Mouse (Mus musculus): ENCODE data around the gene Sbds. TPM values are rescaled to one million over a fixed set of nuclear protein-coding genes. Genes with fewer than 3 reads are reported as not detected.
"Not testable (repeated sequence)": the region's sequence is repeated elsewhere in the genome, so short reads cannot be mapped to it uniquely, and the experiment has no call there.

The Sbds gene
- total RNA-seq, 1 experiment from 2014 or later = 104 TPM

DNA sequence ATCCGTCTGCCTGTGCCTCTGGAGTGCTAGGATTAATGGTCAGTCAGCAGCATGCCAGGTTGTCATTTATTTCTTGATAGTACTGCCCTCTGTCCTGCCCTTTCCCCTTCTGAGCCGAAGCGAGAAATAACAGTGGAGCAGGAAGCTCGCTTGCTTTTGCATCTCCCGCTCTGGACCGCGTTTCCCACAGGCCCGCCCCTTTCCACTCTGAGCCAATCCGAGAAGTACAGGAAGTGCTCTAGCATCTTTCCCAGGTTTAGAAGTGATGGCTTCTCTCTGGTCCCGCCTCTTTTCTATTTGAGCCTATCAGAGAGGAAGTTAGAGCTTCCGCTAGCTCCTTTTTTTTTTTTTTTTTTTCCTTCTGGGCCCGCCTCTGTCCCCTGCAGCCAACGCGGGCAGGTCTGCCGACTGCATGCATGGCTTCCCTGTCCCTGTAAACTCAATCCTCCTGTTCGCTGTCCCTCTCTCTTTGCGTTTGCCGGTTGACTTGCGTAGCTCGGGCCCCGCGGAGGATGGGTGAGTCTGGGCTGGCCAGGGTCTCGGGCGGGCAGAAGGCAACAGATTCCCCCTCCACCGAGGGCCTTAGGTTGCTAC, 1.4 kb upstream of the Sbds start:
- DNase-seq = peak; percentile 88

DNA sequence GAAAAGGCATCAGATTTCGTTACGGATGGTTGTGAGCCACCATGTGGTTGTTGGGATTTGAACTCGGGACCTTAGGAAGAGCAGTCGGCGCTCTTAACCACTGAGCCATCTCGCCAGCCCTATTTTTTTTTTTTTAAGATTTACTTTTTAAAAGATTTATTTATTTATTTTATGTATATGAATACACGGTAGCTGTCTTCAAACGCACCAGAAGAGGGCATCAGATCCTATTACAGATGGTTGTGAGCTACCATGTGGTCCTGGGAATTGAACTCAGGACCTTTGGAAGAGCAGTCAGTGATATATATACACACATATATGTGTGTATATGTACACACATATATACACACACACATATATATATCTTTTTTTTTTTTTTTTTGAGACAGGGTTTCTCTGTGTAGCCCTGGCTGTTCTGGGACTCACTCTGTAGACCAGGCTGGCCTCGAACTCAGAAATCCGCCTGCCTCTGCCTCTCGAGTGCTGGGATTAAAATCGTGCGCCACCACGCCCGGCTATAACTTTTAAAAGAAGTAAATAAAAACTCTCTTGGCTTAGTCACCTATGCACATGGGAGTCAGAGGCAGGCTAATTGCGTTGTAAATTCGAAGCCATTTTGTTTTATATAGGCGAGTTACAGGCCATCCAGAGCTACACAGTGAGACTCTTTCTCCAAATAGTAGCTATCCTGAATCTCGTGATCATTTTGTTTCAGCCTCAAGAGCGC, 632 bp upstream of the Sbds start:
- not testable (repeated sequence) for DNase-seq

DNA sequence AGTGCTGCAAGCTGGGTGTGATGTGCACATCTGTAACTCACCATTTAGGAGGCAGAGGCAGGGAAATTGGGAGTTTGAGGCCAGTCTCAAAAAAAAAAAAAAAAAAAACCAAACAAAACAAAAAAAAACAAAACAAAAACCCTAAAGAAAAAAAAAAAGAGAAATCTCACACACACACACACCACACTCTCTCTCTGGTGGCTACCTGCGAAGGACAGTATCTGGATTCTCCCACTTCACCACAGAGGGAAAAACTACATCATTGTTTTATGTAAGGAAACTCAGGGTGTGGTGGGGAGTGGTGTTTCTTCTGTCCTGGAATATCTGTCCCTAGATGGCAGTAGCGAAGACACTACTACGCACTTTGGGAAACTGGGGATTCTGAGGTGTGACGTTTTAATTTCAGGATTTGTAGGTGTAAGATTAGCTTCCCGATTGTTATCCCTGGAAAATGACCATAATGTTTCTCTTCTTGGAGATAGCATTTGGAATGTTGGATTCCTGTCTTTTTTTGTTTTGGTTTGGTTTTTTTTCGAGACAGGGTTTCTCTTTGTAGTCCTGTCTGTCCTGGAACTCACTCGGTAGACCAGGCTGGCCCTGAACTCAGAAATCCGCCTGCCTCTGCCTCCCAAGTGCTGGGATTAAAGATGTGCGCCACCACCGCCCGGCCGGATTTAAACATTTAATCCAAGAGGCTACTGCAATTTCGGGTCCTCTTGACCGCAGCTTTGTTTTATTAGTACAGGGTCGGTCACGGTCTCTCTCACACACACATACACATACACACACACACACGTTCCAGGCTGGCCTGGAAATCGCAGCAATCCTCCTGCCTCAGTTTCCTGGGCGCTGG, 940 bp downstream of the Sbds start:
- DNase-seq = no peak

DNA sequence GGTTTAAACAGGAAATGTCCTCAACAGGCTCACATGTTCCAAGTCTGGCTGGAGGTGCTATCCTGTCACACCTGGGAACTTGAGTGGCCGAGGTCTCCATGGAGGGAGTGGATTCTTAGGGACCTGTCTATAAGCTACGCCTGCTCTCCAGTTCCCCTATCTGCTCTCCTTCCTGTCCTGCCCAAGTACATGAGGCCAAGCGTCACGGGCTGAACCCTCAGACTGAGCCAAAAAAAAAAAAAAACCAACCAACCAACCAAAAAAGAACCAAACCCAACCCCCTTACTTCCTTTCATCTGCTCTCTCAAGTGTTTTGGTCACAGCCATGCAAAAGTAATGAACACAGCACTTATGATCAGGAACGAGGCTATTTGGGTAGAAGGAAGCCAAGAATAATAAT, 7.5 kb downstream of the Sbds start:
- no peak for DNase-seq

DNA sequence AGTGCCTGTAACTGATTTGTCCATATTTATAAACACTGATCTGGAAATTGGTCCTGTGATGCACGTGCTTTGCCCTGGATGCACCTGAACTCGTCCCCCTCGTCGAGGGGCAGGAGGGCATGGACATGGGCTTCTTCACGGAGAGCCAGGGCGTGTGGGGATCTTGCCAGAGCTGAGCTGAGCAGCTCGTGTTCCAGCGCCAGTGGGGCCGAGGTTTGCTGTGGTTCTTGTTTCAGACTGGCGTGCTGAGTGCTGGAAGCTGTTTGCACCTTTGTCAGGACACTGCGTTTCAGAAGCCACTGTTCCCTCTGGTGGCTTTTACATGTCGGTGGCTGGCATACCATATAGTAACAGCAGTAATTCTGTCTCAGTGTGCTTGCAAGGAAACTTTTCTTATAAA, 13.9 kb downstream of the Sbds start:
- no peak for DNase-seq

DNA sequence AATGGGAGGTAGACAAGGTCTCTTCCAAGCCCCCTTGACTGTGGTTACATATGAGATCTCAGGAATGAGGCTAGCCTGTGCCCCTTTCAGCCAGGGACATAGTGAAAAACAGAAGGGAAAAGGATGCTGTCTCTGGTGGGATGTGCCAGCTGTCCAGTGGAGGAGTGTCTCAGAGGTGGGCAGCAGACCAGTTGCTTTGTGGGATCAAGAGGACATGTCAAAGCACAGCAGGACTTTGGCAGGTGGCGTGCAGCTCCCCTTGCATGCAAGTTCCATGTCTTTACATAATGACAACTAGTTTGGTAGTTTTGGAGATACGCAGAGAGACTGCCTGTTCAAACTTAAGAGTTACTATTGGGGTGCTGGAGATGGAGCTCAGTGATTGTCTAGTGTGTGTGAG, 15.5 kb downstream of the Sbds start:
- DNase-seq = no peak

DNA sequence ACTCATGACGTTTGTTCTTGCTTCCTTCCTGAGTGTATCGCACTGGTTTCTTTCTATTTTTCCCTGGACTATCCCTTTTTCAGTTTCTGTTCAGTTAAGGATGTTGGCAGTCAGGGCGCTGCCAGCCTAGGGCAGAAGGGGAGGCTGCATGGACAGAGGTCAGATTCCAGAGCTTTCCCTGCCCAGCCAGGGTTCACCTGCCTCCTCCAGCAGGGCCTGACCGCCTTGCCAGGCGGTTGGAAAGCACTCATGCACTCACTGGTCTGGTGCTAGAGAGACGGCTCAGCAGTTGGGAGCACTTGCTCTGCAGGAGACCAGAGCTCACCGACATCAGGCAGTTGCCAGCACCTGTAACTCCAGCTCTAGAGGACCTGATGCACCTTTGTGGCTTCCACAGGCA, 16.1 kb downstream of the Sbds start:
- DNase-seq = no peak

DNA sequence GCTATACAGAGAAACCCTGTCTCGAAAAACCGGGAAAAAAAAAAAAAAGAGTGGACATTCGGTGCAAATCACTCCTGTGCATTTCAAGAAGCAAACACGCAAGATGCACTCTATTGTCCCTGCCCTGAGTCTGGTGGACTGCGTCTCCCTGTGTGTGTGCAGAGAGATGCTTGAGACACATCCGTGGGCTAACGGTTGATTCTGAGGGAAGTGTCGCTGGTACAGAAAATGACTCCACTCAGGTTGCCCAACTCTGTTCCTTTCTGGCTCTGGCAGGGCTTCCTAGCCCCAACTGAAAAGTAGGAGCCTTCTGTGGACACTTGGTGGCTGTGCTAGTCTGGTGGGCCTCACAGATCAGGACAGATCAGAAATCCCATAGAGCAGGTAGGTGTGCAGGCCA, 19.0 kb downstream of the Sbds start:
- DNase-seq = no peak

DNA sequence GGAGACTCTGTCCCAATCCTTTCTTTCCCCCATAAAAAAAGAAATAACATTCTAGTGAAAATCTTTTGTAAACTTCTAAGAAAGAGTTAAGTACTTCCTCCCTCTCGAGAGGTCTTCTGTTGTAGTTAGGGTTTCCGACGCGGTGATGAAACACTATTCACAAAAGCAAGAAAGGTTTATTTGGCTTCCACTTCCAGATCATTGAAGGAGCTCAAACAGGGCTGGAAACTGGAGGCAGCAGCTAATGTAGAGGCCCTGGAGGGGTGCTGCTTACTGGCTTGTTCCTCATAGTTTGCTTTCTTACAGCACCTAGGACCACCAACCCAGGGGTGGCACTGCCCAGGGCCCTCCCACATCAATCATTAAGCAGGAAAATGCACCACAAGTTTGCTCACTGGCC, 27.2 kb downstream of the Sbds start:
- no peak for DNase-seq

DNA sequence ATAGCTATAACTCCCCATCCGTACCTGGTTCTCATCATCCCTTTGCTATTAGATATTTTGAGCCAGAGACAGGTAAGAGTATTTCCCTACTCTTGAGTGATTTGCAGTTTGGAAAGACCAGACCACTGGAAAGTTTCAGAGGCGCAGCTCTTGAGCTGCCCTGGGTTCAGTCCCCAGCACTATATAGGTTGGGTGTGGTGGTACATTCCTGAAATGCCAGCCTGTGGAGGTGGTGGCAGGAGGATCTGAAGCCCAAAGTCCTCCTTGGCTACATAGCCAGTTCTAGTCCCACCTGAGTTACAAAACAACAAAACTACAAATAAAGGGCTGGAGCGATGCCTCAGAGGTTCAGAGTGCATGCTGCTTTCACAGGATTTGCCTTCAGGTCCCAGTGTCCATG, 28.5 kb downstream of the Sbds start:
- no peak for DNase-seq

DNA sequence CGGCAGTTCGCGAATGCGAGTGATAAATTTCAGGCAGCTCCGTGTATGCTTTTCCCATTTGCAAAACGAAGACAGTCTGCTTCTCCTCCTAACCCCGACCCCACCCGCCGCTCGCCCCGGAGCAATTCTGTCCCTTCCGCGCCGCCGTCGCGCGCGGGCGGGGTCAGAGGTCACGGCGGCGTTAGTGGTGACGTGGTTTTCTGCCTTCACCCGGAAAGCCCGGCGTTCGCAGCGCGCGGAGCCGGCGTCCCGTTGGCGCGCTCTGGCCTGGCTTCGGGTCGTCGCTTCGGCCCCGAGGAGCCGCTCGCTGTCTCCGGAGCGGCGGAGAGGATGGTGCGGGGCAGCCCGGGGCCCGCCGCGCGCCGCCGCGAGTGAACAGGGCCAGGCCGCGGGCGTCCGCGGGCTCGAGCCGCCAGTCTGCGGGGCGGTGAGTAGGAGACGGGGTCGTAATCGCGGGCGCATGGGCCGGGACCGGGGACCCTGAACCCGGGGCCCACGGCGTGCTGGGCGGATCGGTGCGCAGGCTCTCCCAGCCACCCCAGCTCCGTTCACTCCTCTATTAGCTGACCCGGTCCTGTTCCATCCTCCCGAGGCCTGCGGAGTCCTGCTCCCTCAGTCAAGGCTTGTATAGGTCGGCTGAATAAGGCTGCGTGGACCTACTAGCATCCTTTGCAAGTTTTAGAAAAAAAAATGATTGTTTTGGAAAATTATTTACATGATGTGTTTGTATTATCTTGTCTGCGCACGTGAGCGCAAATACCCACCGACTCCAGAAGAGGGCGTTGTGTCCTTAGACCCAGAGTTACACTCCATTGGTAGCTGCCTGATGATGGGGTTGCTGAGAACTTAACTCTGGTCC, 33.0 kb downstream of the Sbds start:
- DNase-seq = peak; percentile 96

DNA sequence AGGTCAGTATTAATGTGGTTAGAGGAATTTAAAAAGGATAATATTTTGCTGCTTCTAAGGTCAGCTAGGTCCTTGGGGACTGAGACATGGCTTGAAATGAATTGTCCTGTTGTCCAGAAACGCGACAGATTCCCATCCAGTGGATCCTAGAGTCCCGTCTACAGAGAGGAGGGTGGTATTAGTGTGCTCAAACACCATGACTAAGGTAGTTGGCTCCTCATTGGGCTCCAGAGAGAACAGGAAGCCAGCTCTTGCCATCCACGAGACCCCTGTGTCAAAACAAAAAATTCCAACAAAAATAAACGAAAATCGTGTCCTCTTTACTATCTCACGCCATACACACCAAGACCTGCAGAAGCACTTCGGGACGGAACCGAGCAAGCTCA, 33.6 kb downstream of the Sbds start:
- no peak for DNase-seq

DNA sequence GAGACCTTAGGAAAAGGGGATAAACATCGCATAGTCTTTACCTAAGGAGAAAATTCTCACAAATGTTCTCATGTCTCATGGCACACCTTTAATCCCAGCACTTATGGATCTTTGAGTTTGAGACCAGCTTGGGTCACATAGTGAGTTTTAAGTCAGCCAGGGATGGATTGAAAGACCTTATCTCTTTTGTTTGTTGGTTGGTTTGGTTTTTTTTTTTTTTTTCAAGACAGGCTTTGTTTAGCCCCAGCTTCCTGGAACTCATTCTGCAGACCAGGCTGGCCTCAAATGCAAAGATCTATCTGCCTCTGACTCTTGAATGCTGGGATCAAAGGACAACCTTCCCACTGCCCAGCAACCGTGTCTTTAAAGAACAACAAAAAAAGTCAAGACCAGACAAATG, 34.0 kb downstream of the Sbds start:
- DNase-seq = no peak

DNA sequence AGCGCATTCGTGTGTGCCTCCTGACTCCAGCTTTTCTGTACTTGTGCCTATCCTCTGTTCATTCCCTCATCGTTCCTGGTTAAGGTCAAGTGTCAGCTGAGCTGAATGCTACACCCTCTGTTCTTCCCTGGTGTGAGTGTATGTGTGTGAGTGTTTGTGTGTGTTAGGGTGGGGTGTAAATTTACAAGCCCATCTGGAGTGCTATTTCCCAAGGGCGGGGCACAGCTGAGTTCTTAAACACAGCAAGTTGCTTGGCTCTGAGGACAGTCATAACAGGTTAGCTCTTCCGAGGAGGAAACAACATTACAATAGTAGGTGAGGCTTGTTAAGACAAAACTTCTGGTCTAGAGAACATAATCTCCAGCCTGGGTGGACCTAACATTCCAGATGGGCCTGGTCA, 37.0 kb downstream of the Sbds start:
- DNase-seq = no peak

DNA sequence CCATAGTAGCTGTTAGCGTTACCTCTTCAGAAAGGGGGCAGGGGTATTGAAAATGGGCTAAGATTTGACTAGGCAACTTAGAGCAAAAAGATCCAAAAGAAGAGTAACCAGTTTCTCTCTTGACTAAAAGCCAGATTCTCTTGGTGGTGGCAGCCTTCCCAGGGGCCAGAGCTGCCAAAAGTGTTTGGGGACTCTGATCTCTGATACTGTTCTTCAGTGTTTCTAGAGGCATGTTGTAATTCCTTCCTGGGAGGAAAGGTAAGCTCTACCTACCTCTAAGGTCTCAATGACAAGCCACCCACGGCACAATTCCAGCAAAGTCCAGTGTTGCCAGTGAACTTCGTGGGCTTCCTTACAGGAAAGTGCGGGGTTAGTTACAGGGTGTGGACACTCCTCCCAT, 37.9 kb downstream of the Sbds start:
- DNase-seq = no peak

DNA sequence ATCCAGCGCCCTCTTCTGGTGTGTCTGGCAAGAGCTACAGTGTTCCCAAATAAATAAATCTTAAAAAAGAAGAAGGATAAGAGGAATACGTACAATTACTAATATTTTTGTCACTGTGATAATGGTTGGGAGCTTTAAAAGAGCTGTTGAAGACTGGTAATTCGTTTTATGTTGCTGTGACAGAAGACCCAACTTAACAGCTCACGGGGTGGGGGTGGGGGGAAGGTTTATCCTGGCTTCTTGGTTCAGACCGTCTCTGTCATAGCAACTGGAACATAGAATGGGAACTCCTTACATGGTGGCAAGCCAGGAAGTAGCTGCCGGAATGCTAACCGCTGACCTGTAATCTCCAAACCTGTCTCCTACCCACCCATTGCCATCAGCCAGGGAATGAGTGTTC, 38.5 kb downstream of the Sbds start, which contains the start of gene Tmem248:
Gene Tmem248 (plus strand): TSS at position 301 of the 400 bp plus-strand sequence.
- DNase-seq = no peak

DNA sequence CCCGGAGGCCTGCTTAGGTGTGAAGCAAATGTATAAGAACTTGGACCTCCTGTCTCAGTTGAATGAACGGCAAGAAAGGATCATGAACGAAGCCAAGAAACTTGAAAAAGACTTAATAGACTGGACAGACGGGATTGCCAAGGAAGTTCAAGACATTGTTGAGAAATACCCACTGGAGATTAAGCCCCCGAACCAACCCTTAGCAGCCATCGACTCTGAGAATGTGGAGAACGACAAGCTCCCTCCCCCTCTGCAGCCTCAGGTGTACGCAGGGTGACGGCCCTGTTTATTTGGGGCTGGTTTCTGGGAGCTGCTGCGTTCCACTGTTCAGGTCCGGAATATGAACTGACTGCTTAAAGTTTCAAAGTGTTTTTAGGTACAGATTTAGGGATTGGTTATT, 42.4 kb downstream of the Sbds start:
- no peak for DNase-seq

DNA sequence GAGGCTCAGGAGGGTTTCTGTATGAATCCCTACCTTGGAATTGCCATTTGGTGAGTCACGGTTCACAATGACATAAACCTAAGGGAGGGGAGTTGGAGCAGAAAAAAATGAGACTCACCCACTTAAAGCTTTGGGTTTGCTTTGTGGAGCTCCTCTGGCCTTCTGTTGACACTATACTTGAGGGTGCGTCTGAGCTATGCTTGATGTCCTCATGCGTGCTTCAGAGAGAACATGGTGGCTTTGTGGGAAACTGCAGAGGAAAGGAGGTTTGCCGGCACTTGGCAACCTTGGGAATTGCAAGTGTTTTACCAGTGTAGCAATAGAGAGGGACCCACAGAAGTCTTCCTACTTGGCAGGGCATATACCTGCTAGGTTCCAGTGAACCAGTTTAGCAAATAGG, 48.0 kb downstream of the Sbds start:
- no peak for DNase-seq

DNA sequence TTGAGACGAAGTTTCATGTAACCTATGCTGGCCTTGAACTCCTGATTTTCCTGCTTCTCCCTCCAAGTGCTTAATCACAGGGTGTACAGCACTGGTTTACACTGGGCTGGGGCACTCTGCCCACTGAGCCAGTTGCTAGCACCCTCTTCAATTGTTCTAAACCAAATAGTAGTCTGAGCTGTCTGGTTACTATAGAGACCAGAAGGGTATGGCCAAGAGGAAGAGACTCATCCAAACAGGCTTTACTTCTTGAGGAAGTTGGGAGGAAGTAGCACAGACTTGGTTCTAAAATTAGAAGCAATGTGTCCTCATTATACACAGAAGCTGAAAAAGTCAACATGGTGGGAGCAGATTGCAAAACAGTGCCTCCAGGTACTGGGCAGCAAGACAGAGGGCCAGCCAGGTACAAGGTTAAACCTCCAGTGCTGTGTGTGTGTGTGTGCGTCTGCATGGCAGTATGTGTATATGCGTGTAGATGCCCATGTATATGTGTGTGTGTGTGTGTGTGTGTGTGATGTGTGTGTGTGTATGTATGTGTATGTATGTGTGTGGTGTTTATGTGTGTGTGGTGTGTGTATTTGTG, 49.8 kb downstream of the Sbds start:
- no peak for DNase-seq

DNA sequence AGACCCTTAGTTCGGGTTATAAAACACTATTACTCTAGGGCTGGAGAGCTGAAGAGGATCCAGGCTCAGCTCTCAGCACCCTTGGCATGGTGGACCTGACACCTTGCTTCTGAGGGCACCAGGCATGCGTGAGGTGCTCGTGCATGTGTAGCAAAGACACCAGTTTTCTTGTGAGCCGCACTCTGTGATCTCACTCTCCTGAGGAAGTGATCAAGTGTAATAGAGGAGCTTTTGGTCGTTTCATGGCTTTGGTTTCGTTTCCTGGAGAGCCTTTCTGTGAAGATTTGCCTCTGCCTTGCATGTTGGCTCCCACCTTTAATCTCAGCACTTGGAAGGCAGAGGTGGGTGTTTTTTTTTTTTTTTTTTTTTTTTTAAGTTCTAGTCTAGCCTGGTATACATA, 50.8 kb downstream of the Sbds start:
- DNase-seq = no peak

DNA sequence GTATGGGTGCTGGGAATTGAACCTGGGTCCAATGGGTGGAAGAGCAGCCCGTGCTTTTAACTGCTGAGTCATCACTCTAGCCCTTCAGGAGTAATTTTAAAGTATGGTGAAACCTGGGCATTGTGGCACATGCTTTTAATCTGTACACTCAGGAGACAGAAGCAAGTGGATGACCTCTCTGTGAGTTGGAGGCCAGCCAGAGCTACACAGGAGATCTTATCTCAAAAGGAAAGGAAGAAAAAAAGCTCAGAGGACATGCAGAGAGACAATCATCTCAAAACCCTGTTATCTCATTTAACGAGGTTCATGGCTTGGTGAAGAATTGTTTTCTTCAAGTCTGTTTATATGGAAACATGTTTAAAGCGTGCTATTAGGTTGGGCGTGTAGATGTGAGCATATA, 51.4 kb downstream of the Sbds start:
- DNase-seq = no peak
